Comparison of ENCODE assay signal across 8 mouse cellular contexts in genomic region chr15:103304616-103304969, GRCm38 (mm10). TPM values are rescaled to one million over a fixed set of nuclear protein-coding genes. Genes with fewer than 3 reads are reported as not detected.
DNase-seq lines count a peak whose midpoint lies in the region; ATAC-seq lines count a peak whose summit lies in the region.

No protein-coding gene starts in this region.

- DNase-seq in kidney, adult 18-20 months = peak; percentile 43
- no peak for DNase-seq in kidney, postnatal 4 days
- peak; percentile 32 for DNase-seq in R1 (ENCODE audit: low read depth, low spot score)
- DNase-seq in hindbrain, embryonic 10.5 days (ENCODE audit: low spot score) = no peak
- no peak for DNase-seq in gastrocnemius, postnatal 10 days
- no peak for DNase-seq in embryo, embryonic 9.5 days (ENCODE audit: extremely low spot score)

- no peak for ATAC-seq in activated CD4-positive, CD25-positive, alpha-beta regulatory T cell, adult 4 months

- H3K9me3 ChIP-seq in hindbrain, embryonic 10.5 days = no peaks in the 10 kb centered on the region

- H3K4me3 ChIP-seq in hindbrain, embryonic 10.5 days = peak overlapping the region; percentile 57
- peak overlapping the region; percentile 37 for H3K4me3 ChIP-seq in macrophage (ENCODE audit: inconsistent target)

- H3K36me3 ChIP-seq in hindbrain, embryonic 10.5 days = no peaks in the 10 kb centered on the region
- peaks cover 2% of the 10 kb centered on the region; the same call in 1 of the 2 replicates for H3K36me3 ChIP-seq in macrophage (ENCODE audit: inconsistent target)

- WGBS in hindbrain, embryonic 10.5 days = under 1% methylated on average over 9 of the region's 9 CpGs
- WGBS in macrophage (ENCODE audit: missing documents) = 4% methylated on average over 8 of the region's 9 CpGs

- H3K27ac ChIP-seq in hindbrain, embryonic 10.5 days = peak overlapping the region; percentile 97
- peak overlapping the region; percentile 84 for H3K27ac ChIP-seq in macrophage

- H3K4me1 ChIP-seq in hindbrain, embryonic 10.5 days (replicated peaks) = peaks cover 87% of the 10 kb centered on the region

- no peaks in the 10 kb centered on the region; the same call in 1 of the 2 replicates for H3K79me2 ChIP-seq in macrophage (ENCODE audit: inconsistent target)

- peaks cover 22% of the 10 kb centered on the region for H3K27me3 ChIP-seq in hindbrain, embryonic 10.5 days (ENCODE audit: insufficient read depth, poor library complexity, severe bottlenecking)

RNA-seq across cellular contexts. Expression of gene Gpr84, which starts 5.8 kb away (rescaled TPM):
- 0.31 and 0.36 TPM in 2 replicates for polyA plus RNA-seq in hindbrain, embryonic 10.5 days (2016; fragmentation: Nextera tagmentation; extraction: Ambion mirVana)
- 10 to 100 TPM in 3 of 26 experiments, 1 to 10 TPM in 20, under 1 TPM in 2, not detected in 1; 0.55 to 12.0 (median 5.2) TPM for total RNA-seq in macrophage (2018; cell fraction: chromatin; rRNA removed)
- total RNA-seq in macrophage (2018; cell fraction: cytosol; rRNA removed) = 10 to 100 TPM in 20 of 26 experiments, 1 to 10 TPM in 6; 1.4 to 72.5 (median 17.4) TPM
- 10 to 100 TPM in 23 of 26 experiments, 1 to 10 TPM in 2, not detected in 1; 3.5 to 71.3 (median 23.9) TPM for total RNA-seq in macrophage (2018; cell fraction: nucleus; rRNA removed)
- 0.93 to 14.5 TPM (median 3.7 TPM) in 3 replicates for polyA plus RNA-seq in macrophage (2018)
- total RNA-seq in gastrocnemius, postnatal 10 days (2021) = under 1 TPM in 1 of 2 experiments, not detected in 1; 0.14 TPM
- polyA plus RNA-seq in activated CD4-positive, CD25-positive, alpha-beta regulatory T cell, adult 4 months (2017; shearing (Covaris generic)) = not detected

RNA-seq across cellular contexts. Expression of gene Copz1, which starts 32.1 kb away (rescaled TPM):
- 288 and 299 TPM in 2 replicates for polyA plus RNA-seq in hindbrain, embryonic 10.5 days (2016; fragmentation: Nextera tagmentation; extraction: Ambion mirVana)
- total RNA-seq in macrophage (2018; cell fraction: chromatin; rRNA removed) = 10 to 100 TPM; 15.7 to 68.2 (median 42.7) TPM
- 100 to 1,000 TPM; 109 to 211 (median 159) TPM for total RNA-seq in macrophage (2018; cell fraction: cytosol; rRNA removed)
- 100 to 1,000 TPM in 7 of 26 experiments, 10 to 100 TPM in 19; 29.9 to 123 (median 77.5) TPM for total RNA-seq in macrophage (2018; cell fraction: nucleus; rRNA removed)
- polyA plus RNA-seq in macrophage (2018) = 123 to 145 TPM (median 136 TPM) in 3 replicates
- total RNA-seq in gastrocnemius, postnatal 10 days (2021) = 10 to 100 TPM; 45.3 to 51.4 TPM
- 100 to 1,000 TPM; 231 to 266 TPM for polyA plus RNA-seq in activated CD4-positive, CD25-positive, alpha-beta regulatory T cell, adult 4 months (2017; shearing (Covaris generic))

RNA-seq across cellular contexts. Expression of gene Zfp385a, which starts 35.3 kb away (rescaled TPM):
- 24.9 and 26.3 TPM in 2 replicates for polyA plus RNA-seq in hindbrain, embryonic 10.5 days (2016; fragmentation: Nextera tagmentation; extraction: Ambion mirVana)
- 10 to 100 TPM; 10.2 to 43.2 (median 26.3) TPM for total RNA-seq in macrophage (2018; cell fraction: chromatin; rRNA removed)
- 10 to 100 TPM; 50.8 to 93.1 (median 78.8) TPM for total RNA-seq in macrophage (2018; cell fraction: cytosol; rRNA removed)
- total RNA-seq in macrophage (2018; cell fraction: nucleus; rRNA removed) = 10 to 100 TPM; 21.9 to 59.1 (median 37.0) TPM
- polyA plus RNA-seq in macrophage (2018) = 38.1 to 73.9 TPM (median 63.3 TPM) in 3 replicates
- 10 to 100 TPM; 39.3 to 45.7 TPM for total RNA-seq in gastrocnemius, postnatal 10 days (2021)
- polyA plus RNA-seq in activated CD4-positive, CD25-positive, alpha-beta regulatory T cell, adult 4 months (2017; shearing (Covaris generic)) = not detected

RNA-seq across cellular contexts. Expression of gene Nfe2, which starts 46.4 kb away (rescaled TPM):
- polyA plus RNA-seq in hindbrain, embryonic 10.5 days (2016; fragmentation: Nextera tagmentation; extraction: Ambion mirVana) = 7.3 and 8.5 TPM in 2 replicates
- total RNA-seq in macrophage (2018; cell fraction: chromatin; rRNA removed) = 1 to 10 TPM in 9 of 26 experiments, under 1 TPM in 8, not detected in 9; 0.39 to 2.6 (median 1.2) TPM
- 1 to 10 TPM in 20 of 26 experiments, under 1 TPM in 6; 0.56 to 2.4 (median 1.7) TPM for total RNA-seq in macrophage (2018; cell fraction: cytosol; rRNA removed)
- 1 to 10 TPM in 12 of 26 experiments, under 1 TPM in 10, not detected in 4; 0.36 to 4.0 (median 1.0) TPM for total RNA-seq in macrophage (2018; cell fraction: nucleus; rRNA removed)
- polyA plus RNA-seq in macrophage (2018) = 0.79 to 3.5 TPM (median 1.8 TPM) in 3 replicates
- 1 to 10 TPM in 1 of 2 experiments, not detected in 1; 1.2 TPM for total RNA-seq in gastrocnemius, postnatal 10 days (2021)
- 1 to 10 TPM; 1.2 TPM for polyA plus RNA-seq in activated CD4-positive, CD25-positive, alpha-beta regulatory T cell, adult 4 months (2017; shearing (Covaris generic))

Comparison
In these comparisons a context has a peak if more than half of its experiments do, and no peak if none do; other contexts are left out.
1. DNase-seq: peak in kidney, adult 18-20 months (single experiment) and R1 (single experiment); none in kidney, postnatal 4 days (0 of 2), hindbrain, embryonic 10.5 days (single experiment), gastrocnemius, postnatal 10 days (single experiment) and embryo, embryonic 9.5 days (single experiment).
2. RNA of gene Zfp385a, which starts 35.3 kb away (polyA plus RNA-seq): 38.1 to 73.9 TPM in macrophage and 24.9 to 26.3 TPM in hindbrain, embryonic 10.5 days; not detected in activated CD4-positive, CD25-positive, alpha-beta regulatory T cell, adult 4 months; every median in the first group is over 10 times any median in the second.